Mouse (Mus musculus) hindbrain, embryonic 13.5 days (tissue): ENCODE data around the gene Etfbkmt. TPM values are rescaled to one million over a fixed set of nuclear protein-coding genes. Genes with fewer than 3 reads are reported as not detected.
"Not testable (repeated sequence)": the region's sequence is repeated elsewhere in the genome, so short reads cannot be mapped to it uniquely, and the experiment has no call there.

Source experiments
- ATAC-seq: fragments of 200-750 bp; cut with Nextera tagmentation; 2 replicates; pipeline ENCODE4 v1.8.0; 2017; ENCODE audit warnings: moderate TSS enrichment; ENCODE audit not compliant: low FRiP score
- H3K27ac ChIP-seq: fragments of 300-500 bp; sonication (generic); 2 replicates; pipeline ENCODE4 v1.5.1; 2015; ENCODE audit warnings: inconsistent platforms, mild to moderate bottlenecking, moderate library complexity
- H3K27me3 ChIP-seq: fragments of 300-500 bp; sonication (generic); 2 replicates; pipeline ENCODE4 v1.6.1; 2015; ENCODE audit warnings: mild to moderate bottlenecking, inconsistent platforms
- H3K36me3 ChIP-seq: fragments of 300-500 bp; sonication (generic); 2 replicates; pipeline ENCODE4 v1.6.1; 2015; ENCODE audit warnings: mild to moderate bottlenecking, inconsistent platforms
- H3K4me1 ChIP-seq: fragments of 300-500 bp; sonication (generic); replicated peaks from 2 replicates; pipeline ENCODE4 v1.6.1; 2015; ENCODE audit warnings: inconsistent platforms
- H3K4me2 ChIP-seq: fragments of 300-500 bp; sonication (generic); 2 replicates; pipeline ENCODE4 v1.6.1; 2015; ENCODE audit warnings: inconsistent platforms, mild to moderate bottlenecking, moderate library complexity
- H3K4me3 ChIP-seq: fragments of 300-500 bp; sonication (generic); 2 replicates; pipeline ENCODE4 v1.5.1; 2015; ENCODE audit warnings: mild to moderate bottlenecking, inconsistent platforms
- H3K9ac ChIP-seq: fragments of 300-500 bp; sonication (generic); 2 replicates; pipeline ENCODE4 v1.6.1; 2015; ENCODE audit warnings: mild to moderate bottlenecking, inconsistent platforms
- H3K9me3 ChIP-seq: fragments of 300-500 bp; sonication (generic); 2 replicates; pipeline ENCODE4 v1.6.1; 2016; ENCODE audit warnings: inconsistent platforms
- WGBS: fragments of 180-500 bp; shearing (Covaris S2); methylation state at CpG from one replicate; pipeline ENCODE4 v1.1.7; 2015; 5-methylcytosine and 5-hydroxymethylcytosine counted together
- polyA plus RNA-seq: library from polyadenylated mRNA; unstranded; fragments of >200 nt; fragmentation: Nextera tagmentation; extraction: Ambion mirVana; gene quantifications from 2 replicates; pipeline ENCODE4 v1.2.1, GENCODE M21; 2015

The Etfbkmt gene
- polyA plus RNA-seq, 1 experiment from 2014 or later: 7.4 TPM

DNA sequence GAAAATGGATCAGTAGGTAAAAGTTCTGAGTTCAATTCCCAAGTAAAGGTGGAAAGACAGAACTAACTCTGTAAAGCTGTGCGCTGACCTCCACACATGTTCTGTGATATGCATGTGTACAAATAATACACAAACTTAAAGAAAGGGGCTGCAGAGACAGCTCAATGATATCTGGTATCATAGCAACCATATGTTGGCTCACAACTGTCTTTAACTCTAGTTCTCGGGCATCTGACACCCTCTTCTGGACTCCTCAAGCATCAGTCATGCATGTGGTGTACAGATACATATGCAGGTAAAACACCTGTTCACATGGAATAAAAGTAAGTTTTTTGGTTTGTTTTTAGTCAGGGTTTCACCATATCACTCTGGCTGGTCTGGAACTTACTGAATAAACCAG is 28.8 kb downstream of the Etfbkmt start:
- H3K9ac ChIP-seq: no peak overlapping the region
- H3K9me3 ChIP-seq: no peaks in the 10 kb centered on the region
- H3K27ac ChIP-seq: no peak overlapping the region
- H3K27me3 ChIP-seq: no peaks in the 10 kb centered on the region
- H3K4me1 ChIP-seq: no peaks in the 10 kb centered on the region
- H3K4me3 ChIP-seq: no peak overlapping the region
- H3K36me3 ChIP-seq: peaks cover 52% of the 10 kb centered on the region
- H3K4me2 ChIP-seq: no peak overlapping the region
- WGBS: 98% methylated on average over 2 of the region's 2 CpGs
- ATAC-seq: no peak

DNA sequence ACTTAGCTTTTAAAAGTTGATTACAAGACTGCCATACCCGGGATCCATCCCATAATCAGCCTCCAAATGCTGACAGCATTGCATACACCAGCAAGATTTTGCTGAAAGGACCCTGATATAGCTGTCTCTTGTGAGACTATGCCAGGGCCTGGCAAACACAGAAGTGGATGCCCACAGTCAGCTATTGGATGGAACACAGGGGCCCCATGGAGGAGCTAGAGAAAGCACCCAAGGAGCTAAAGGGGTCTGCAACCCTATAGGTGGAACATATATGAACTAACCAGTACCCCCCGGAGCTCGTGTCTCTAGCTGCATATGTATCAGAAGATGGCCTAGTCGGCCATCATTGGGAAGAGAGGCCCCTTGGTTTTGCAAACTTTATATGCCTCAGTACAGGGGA is 30.3 kb downstream of the Etfbkmt start:
- not testable (repeated sequence) for H3K4me3 ChIP-seq, H3K27me3 ChIP-seq, H3K4me2 ChIP-seq, H3K9me3 ChIP-seq, H3K27ac ChIP-seq, H3K4me1 ChIP-seq, H3K9ac ChIP-seq, ATAC-seq
- H3K36me3 ChIP-seq: peaks cover 55% of the 10 kb centered on the region
- 96% methylated on average over 4 of the region's 4 CpGs for WGBS

DNA sequence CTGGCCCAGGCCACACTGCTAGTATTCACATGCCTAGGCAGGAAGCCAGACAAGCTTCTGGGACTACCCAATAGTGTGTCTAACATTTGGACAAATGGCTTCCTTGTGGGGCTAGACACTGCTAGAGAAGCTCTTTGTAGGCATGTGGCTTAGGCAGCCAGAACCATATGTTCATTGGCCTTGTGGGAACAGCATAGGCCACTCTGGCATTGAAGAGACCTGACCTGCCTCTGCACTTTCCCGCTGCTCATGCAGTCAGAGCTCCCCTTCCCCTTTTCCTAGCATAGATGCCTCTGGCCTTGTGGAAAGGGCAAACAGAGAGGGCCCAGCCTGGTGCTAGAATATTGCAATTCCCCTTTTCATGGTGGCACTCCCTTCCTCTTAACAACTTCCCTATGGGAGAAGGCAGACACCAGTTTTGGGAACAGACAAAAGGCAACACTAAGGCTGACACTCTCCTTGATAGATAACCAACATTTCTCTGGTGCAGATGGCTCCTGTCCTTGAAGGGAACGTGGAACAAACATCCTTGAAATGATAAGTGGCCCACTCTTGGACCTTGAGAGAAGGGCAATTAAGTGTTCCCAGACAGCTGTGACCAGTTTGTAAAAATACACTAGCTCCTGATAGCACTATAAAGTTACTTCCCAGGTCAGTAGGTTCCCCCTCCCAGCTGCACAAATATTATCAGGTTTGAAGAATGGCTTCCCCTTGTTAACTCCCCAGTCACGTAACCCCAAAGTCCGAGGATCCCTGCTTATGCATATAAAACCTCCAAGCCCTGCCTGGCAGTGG is 34.4 kb downstream of the Etfbkmt start:
- no peak overlapping the region for H3K27ac ChIP-seq
- no peak overlapping the region for H3K4me3 ChIP-seq
- no peak for ATAC-seq
- 77% methylated on average over 4 of the region's 4 CpGs for WGBS
- no peak overlapping the region for H3K4me2 ChIP-seq
- H3K9ac ChIP-seq: no peak overlapping the region
- no peaks in the 10 kb centered on the region for H3K27me3 ChIP-seq
- H3K9me3 ChIP-seq: peaks cover 8% of the 10 kb centered on the region
- no peaks in the 10 kb centered on the region for H3K4me1 ChIP-seq
- peaks cover 64% of the 10 kb centered on the region for H3K36me3 ChIP-seq

DNA sequence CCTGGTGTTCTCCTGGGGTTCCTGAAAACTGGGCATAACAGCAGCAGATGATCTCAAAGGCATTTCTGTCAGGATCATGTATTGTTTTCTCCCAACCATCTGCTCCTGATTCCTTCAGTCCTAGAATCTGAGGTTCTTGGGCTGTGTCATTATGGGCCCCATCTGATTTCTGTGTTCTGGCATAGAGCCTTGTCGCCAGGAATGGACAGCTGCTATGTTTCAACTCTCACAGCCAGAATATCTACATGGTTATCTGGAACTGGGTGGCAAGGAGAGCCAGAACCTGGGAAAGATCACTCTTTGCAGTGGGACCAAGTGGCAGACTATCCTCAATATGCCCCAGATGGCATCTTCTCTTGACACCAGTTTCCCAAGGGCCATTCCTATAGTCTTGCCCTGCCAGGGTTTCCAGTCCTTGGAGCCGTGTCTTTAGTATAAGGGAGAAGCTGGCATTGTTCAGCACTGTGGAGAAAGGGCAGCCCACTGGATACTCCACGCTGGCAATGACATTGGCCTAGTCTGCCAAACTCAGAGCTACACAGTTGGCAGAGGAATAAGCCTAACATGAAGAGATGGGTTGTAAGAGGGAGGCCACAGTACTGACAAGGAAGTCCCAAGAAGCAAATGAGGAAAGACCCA is 35.4 kb downstream of the Etfbkmt start:
- Histone ChIP-seq H3K9me3 (peaks cover 10% of the 10 kb centered on the region), H3K9ac (no peak overlapping the region), H3K27me3 (no peaks in the 10 kb centered on the region), H3K36me3 (peaks cover 66% of the 10 kb centered on the region), H3K4me1 (no peaks in the 10 kb centered on the region), H3K4me2 (no peak overlapping the region), H3K27ac (no peak overlapping the region), H3K4me3 (no peak overlapping the region)
- WGBS: 91% methylated on average over 3 of the region's 3 CpGs
- no peak for ATAC-seq

DNA sequence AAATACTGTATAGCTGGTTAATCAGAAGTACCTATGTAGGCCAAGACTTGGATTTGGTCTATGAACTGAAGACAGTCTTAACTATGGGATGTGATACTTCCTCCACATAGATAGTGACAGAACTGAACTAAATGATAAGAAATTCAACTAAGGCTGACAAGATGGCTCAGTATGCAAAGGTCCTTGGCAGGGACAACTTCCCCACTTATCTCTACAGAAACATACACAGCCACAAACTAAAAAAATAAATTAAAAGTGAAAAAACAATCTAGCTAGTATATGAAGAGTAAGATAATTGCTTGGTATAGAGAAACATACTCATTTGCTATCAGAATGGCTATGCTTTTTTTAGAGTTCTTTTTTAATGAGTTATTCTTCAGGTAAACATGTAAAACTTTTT is 39.4 kb downstream of the Etfbkmt start:
- H3K9me3 ChIP-seq: peaks cover 10% of the 10 kb centered on the region
- no peak overlapping the region for H3K4me3 ChIP-seq
- H3K4me2 ChIP-seq: no peak overlapping the region
- no peaks in the 10 kb centered on the region for H3K4me1 ChIP-seq
- peaks cover 88% of the 10 kb centered on the region for H3K36me3 ChIP-seq
- H3K9ac ChIP-seq: no peak overlapping the region
- ATAC-seq: no peak
- H3K27ac ChIP-seq: no peak overlapping the region
- H3K27me3 ChIP-seq: no peaks in the 10 kb centered on the region

DNA sequence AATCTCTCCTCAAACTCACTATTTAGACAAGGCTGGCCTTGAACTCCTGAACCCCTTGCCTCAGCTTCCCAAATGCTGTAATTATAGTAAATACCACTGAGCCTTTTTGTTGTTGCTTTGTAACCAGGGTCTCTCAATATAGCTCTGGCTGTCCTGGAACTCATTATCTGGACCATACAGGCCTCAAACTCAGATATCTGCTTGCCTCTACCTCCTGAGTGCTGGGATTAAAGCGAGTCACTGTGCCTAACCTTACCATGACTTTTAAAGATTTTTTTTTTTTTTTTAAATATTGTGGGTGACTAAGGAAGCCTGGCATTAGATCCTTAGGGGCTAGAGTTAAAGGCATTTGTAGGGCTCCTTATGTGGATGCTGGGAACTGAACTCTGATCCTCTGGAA is 44.4 kb downstream of the Etfbkmt start:
- ATAC-seq: no peak
- Histone ChIP-seq H3K9me3 (peaks cover 2% of the 10 kb centered on the region), H3K27ac (no peak overlapping the region), H3K4me1 (peaks cover 23% of the 10 kb centered on the region), H3K4me2 (no peak overlapping the region), H3K4me3 (no peak overlapping the region), H3K9ac (no peak overlapping the region), H3K36me3 (peaks cover 44% of the 10 kb centered on the region), H3K27me3 (no peaks in the 10 kb centered on the region)
- 91% methylated on average over 1 of the region's 1 CpGs for WGBS

DNA sequence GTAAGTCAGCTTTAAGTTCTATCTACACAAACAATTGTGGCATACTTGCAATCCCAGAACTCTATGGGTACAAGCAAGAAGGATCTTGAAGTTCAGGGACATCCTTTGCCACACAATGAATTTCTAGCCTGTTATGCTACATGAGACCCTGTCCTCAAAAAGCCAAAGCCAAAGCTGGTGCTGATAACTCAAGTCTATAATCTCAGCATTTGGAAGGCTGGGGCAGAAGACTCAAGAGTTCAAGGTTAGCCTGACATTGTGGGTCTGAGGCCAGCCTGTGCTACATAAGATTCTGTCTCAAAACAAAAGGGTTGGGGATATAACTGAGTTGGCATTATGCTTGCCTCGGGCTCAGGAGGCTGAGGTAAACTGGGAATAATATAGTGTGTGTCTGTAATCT is 47.7 kb downstream of the Etfbkmt start:
- Histone ChIP-seq H3K27ac (no peak overlapping the region), H3K4me2 (peak overlapping the region; percentile 62), H3K4me3 (peak overlapping the region; percentile 78), H3K4me1 (peaks cover 23% of the 10 kb centered on the region), H3K36me3 (peaks cover 17% of the 10 kb centered on the region), H3K9ac (peak overlapping the region; percentile 21; the same call in 1 of the 2 replicates), H3K27me3 (no peaks in the 10 kb centered on the region), H3K9me3 (no peaks in the 10 kb centered on the region)
- no peak for ATAC-seq
- 67% methylated on average over 1 of the region's 1 CpGs for WGBS

DNA sequence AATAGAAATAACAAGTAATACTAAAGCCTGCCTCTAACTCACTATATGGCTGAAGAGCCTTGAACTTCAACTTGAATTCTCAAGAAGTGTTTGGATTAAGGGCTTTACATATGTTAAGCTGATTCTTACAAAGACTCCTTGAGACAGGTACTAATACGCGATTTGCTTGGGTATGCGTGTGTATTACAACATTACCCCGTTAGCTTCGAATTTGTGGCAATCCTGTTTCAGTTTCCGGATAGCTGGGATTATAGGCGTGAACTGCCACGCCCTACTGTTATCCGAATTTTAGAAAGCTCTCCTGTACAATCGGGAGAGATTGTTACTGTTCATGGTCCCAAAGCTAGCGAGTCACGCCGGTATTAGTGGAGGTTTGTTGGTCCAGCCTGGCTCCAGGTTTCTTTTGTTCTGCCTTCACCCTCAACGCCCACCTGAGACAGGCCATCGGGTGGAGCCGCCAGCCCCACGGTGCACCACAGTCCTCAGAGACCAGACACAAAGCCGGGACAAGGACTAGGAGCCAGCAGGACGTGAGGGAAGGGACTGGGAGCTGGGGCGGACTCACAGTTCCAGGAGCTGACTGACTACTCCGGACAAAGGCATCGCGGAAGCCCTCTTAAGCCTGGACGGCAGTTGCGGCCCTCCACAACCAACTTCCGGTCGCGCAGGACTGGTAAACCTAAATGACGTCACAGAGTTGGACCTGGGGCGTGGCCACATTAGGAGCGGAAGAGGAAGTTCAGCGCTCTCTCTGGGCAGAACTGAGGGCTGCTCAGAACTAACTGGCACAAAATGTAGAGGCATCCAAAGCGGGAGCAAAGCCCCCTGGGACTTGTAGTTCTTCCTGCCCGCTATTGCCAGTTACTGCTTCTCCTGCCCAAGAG is 48.6 kb downstream of the Etfbkmt start, which contains the start of gene Amn1:
Gene Amn1 (minus strand): TSS at position 672 of the 884 bp plus-strand sequence.
- Histone ChIP-seq H3K9ac (peak within 1 kb of the TSS; percentile 94), H3K4me1 (peaks cover 23% of the 10 kb centered on the region), H3K9me3 (no peaks in the 10 kb centered on the region), H3K4me2 (peak within 1 kb of the TSS; percentile 62), H3K4me3 (peak within 1 kb of the TSS; percentile 78), H3K27me3 (no peaks in the 10 kb centered on the region), H3K36me3 (peaks cover 9% of the 10 kb centered on the region), H3K27ac (peak within 1 kb of the TSS; percentile 97)
- peak; percentile 100 for ATAC-seq
- WGBS: under 1% methylated on average over 34 of the region's 34 CpGs

DNA sequence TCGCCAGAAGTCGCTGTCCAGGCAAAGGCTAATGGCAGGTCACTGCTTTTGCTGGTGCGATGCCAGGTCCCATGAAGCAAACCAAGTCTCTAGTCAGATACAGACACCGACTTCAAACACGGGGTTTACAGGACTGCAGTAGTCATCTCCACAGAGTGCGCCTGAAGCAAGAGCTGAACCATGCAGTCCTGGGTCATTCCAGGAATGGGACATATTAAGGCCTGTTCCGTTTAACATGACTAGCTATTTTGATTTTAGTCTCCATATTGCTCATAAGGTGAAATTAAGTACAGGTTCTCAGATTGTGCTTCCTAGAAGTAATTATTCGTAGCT is 49.2 kb downstream of the Etfbkmt start:
- ATAC-seq: peak; percentile 89
- 38% methylated on average over 8 of the region's 8 CpGs for WGBS

DNA sequence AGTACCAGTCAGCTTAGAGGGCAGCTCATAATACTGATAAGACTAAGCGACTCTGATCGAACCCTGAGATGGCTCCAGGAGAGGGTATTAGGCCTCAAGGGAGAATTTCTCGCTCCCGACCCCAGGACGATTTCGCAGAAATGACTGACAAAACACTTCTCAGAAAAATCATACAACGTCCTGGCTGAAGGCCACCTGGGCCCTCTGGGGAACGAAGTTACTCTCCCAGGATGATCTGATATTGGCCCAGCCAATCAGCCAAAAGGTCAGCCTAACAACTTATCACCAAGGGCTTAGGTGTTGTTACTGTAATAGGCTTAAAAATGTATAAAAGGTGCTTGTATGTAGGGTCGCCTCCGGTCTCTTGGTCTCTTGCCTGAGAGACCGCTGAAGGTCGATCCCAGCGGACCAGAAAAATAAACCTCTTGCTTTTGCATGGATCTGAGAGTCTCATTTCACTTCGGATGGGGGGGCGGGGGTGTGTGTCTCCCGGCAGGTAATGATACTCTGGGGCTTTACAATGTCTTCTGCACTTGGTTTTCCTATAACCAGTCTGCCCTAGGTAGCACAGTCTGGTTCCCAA is 49.8 kb downstream of the Etfbkmt start:
- ATAC-seq: no peak
- Histone ChIP-seq H3K4me1 (peaks cover 23% of the 10 kb centered on the region), H3K9me3 (no peaks in the 10 kb centered on the region), H3K36me3 (no peaks in the 10 kb centered on the region), H3K4me2 (peak overlapping the region; percentile 62; the same call in 1 of the 2 replicates), H3K27me3 (no peaks in the 10 kb centered on the region), H3K4me3 (no peak overlapping the region), H3K27ac (peak overlapping the region; percentile 97; the same call in 1 of the 2 replicates), H3K9ac (no peak overlapping the region)
- 94% methylated on average over 16 of the region's 16 CpGs for WGBS

More for the DNA sequence above, 49.2 kb downstream of the Etfbkmt start:
- Histone ChIP-seq H3K9me3 (no peaks in the 10 kb centered on the region), H3K4me2 (peak overlapping the region; percentile 62), H3K4me3 (peak overlapping the region; percentile 78), H3K36me3 (peaks cover 4% of the 10 kb centered on the region; the same call in 1 of the 2 replicates), H3K27ac (peak overlapping the region; percentile 97), H3K27me3 (no peaks in the 10 kb centered on the region), H3K4me1 (peaks cover 23% of the 10 kb centered on the region), H3K9ac (peak overlapping the region; percentile 94)

DNA sequence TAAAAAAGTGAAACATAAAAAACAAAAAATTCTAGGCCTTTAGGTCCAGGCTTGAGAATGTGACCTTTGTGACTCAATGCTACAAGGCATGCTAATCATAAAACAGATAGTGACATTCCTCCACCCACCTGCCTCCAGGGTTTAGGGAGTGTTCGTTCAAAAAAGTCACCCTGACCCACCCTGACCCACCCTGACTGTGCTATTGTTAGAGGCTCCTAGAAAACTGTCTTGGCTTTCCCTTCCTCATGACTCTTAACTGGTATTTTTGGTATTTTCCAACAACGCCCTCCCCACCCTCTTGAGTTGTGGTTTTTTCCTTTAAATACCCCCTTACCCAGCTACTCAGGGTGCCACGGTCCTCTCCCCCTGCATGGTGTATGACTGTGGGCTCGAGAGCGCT is 52.3 kb downstream of the Etfbkmt start:
- not testable (repeated sequence) for H3K27me3 ChIP-seq, H3K36me3 ChIP-seq, H3K9me3 ChIP-seq, H3K27ac ChIP-seq, H3K4me1 ChIP-seq, ATAC-seq, H3K4me3 ChIP-seq, H3K4me2 ChIP-seq, H3K9ac ChIP-seq
- 88% methylated on average over 5 of the region's 5 CpGs for WGBS
